Mouse (Mus musculus): ENCODE measurements around the gene Ccdc28a. TPM values are rescaled to one million over a fixed set of nuclear protein-coding genes. Genes with fewer than 3 reads are reported as not detected.
A peak's percentile ranks its signal among the peaks of the same experiment; 100 is the strongest.

Ccdc28a gene
- total and polyA plus RNA-seq, 3 experiments = 11.7 to 27.7 (median 17.0) TPM

GRCm38 (mm10) chr10:18200656-18201055, 34.1 kb downstream of the Ccdc28a start:
- TF ChIP-seq EP300 (IDR thresholded peaks at IDR 0.05; ENCODE audit: insufficient read depth, low read depth, low read length) = no peak
- TF ChIP-seq CTCF (IDR thresholded peaks at IDR 0.05) = no peak
- TF ChIP-seq POLR2A (IDR thresholded peaks at IDR 0.05; ENCODE audit: insufficient read depth, low read depth, low read length) = no peak
- WGBS = 69% methylated on average over 9 of the region's 9 CpGs

DNA sequence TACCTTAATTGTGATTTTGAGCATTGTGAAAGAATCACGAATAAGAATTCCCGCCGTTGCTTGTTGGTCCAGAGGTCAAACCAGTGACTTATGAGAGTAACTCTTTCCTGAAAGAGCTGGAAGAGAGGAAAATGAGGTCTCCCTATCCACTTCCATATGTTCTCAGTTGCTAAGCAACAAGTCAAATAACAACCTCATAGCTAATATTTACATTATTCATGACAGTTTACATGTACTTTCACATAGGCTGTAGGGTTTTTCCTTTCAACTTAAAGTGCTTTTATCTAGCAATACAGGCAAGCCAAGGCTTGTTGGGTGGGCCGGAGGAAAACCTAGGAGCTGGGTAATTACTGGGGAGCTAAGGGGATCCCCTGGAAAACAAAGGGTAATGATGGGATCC, 34.9 kb downstream of the Ccdc28a start:
- 66% methylated on average over 4 of the region's 4 CpGs for WGBS
- no peak for DNase-seq
- Histone ChIP-seq H3K4me3 (no peak overlapping the region), H3K9ac (ENCODE audit: low read depth, low read length) (no peak overlapping the region), H3K27me3 (ENCODE audit: control insufficient read depth, insufficient read depth, low read length) (no peaks in the 10 kb centered on the region), H3K79me2 (replicated peaks; ENCODE audit: control insufficient read depth, insufficient read depth, low read length) (no peaks in the 10 kb centered on the region), H3K36me3 (ENCODE audit: control insufficient read depth, insufficient read depth, low read length) (no peaks in the 10 kb centered on the region), H3K27ac (no peak overlapping the region), H3K4me1 (ENCODE audit: control insufficient read depth, insufficient read depth, low read length) (peaks cover 2% of the 10 kb centered on the region; the same call in 1 of the 2 replicates)
- TF ChIP-seq EP300 (IDR thresholded peaks at IDR 0.05; ENCODE audit: insufficient read depth, low read depth, low read length) (no peak), POLR2A (IDR thresholded peaks at IDR 0.05; ENCODE audit: insufficient read depth, low read depth, low read length) (no peak), CTCF (IDR thresholded peaks at IDR 0.05) (no peak)
- intact Hi-C loops (cut with DNase I) = loop anchor here (5.0 kb wide), 2 partner anchors 93 to 328 kb away; no protein-coding TSS in a partner anchor

More at GRCm38 (mm10) chr10:18200656-18201055, 34.1 kb downstream of the Ccdc28a start:
- no peaks in the 10 kb centered on the region for H3K79me2 ChIP-seq (replicated peaks; ENCODE audit: control insufficient read depth, insufficient read depth, low read length)
- DNase-seq = no peak
- no peak overlapping the region for H3K4me3 ChIP-seq
- H3K36me3 ChIP-seq (ENCODE audit: control insufficient read depth, insufficient read depth, low read length) = no peaks in the 10 kb centered on the region
- intact Hi-C loops (cut with DNase I) = no loop called here
- H3K9ac ChIP-seq (ENCODE audit: low read depth, low read length) = no peak overlapping the region
- peaks cover 2% of the 10 kb centered on the region; the same call in 1 of the 2 replicates for H3K4me1 ChIP-seq (ENCODE audit: control insufficient read depth, insufficient read depth, low read length)
- H3K27me3 ChIP-seq (ENCODE audit: control insufficient read depth, insufficient read depth, low read length) = no peaks in the 10 kb centered on the region
- no peak overlapping the region for H3K27ac ChIP-seq

DNA sequence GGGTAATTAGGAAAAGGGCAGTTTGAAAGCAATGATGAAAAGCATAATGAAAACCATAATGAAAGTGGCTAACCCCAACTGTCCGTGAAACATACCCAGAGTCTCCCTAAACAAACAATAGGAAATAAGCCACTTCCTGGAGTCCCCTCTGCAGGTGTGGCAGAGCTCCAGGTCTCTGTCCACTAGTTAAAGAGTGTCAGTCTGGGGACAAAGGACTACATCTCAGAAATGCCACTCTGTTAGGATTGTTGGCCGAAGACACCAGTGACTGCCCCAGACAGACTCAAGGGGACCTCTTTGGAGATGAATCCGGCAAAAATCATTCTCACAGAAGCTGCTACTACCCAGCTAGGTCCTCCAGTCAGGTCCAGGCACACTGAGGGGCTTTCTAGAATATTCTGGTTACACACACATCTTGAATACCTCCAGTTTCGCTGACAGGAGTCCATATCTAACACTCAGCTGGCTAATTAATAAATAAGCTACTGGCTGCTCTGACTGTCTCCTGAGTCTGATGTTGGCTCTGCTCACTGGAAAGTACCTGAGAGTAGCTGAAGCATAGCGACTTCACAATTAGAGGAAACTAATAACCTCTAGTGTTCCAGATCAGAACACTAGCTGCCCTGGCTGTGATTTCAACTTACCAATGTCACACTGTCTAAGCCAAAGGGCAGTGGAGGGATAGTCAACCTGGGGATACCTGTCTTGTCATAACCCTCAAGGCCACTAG, 36.3 kb downstream of the Ccdc28a start:
- no peaks in the 10 kb centered on the region for H3K27me3 ChIP-seq (ENCODE audit: control insufficient read depth, insufficient read depth, low read length)
- intact Hi-C loops (cut with DNase I) = loop anchor here (5.0 kb wide), 2 partner anchors 91 to 326 kb away; no protein-coding TSS in a partner anchor
- WGBS = 76% methylated on average over 5 of the region's 5 CpGs
- H3K27ac ChIP-seq = no peak overlapping the region
- no peak for DNase-seq
- no peaks in the 10 kb centered on the region for H3K36me3 ChIP-seq (ENCODE audit: control insufficient read depth, insufficient read depth, low read length)
- H3K9ac ChIP-seq (ENCODE audit: low read depth, low read length) = no peak overlapping the region
- TF ChIP-seq EP300 (IDR thresholded peaks at IDR 0.05; ENCODE audit: insufficient read depth, low read depth, low read length) (no peak), CTCF (IDR thresholded peaks at IDR 0.05) (no peak), POLR2A (IDR thresholded peaks at IDR 0.05; ENCODE audit: insufficient read depth, low read depth, low read length) (no peak)
- H3K79me2 ChIP-seq (replicated peaks; ENCODE audit: control insufficient read depth, insufficient read depth, low read length) = no peaks in the 10 kb centered on the region
- no peak overlapping the region for H3K4me3 ChIP-seq
- peaks cover 2% of the 10 kb centered on the region; the same call in 1 of the 2 replicates for H3K4me1 ChIP-seq (ENCODE audit: control insufficient read depth, insufficient read depth, low read length)

GRCm38 (mm10) chr10:18197206-18197979, 37.4 kb downstream of the Ccdc28a start:
- intact Hi-C loops (cut with DNase I) = loop anchor here (1.0 to 5.0 kb wide), 4 partner anchors 90 to 464 kb away; partner anchors contain the start of gene Reps1
- Histone ChIP-seq H3K79me2 (replicated peaks; ENCODE audit: control insufficient read depth, insufficient read depth, low read length) (no peaks in the 10 kb centered on the region), H3K4me3 (peak overlapping the region; percentile 30), H3K27ac (no peak overlapping the region), H3K36me3 (ENCODE audit: control insufficient read depth, insufficient read depth, low read length) (no peaks in the 10 kb centered on the region), H3K27me3 (ENCODE audit: control insufficient read depth, insufficient read depth, low read length) (no peaks in the 10 kb centered on the region), H3K9ac (ENCODE audit: low read depth, low read length) (peak overlapping the region; percentile 67), H3K4me1 (ENCODE audit: control insufficient read depth, insufficient read depth, low read length) (peaks cover 2% of the 10 kb centered on the region; the same call in 1 of the 2 replicates)
- 31% methylated on average over 14 of the region's 14 CpGs for WGBS
- TF ChIP-seq CTCF (IDR thresholded peaks at IDR 0.05) (peak; percentile 99; the same call in 1 of the 2 replicates), EP300 (IDR thresholded peaks at IDR 0.05; ENCODE audit: insufficient read depth, low read depth, low read length) (0 out of 2 replicates have a peak, but pooled peaks have one; percentile 40), POLR2A (IDR thresholded peaks at IDR 0.05; ENCODE audit: insufficient read depth, low read depth, low read length) (no peak)
- DNase-seq = peak; percentile 35 to 44

- Histone ChIP-seq H3K27ac (no peak overlapping the region), H3K9ac (ENCODE audit: low read depth, low read length) (no peak overlapping the region), H3K4me3 (no peak overlapping the region), H3K79me2 (replicated peaks; ENCODE audit: control insufficient read depth, insufficient read depth, low read length) (no peaks in the 10 kb centered on the region), H3K36me3 (ENCODE audit: control insufficient read depth, insufficient read depth, low read length) (no peaks in the 10 kb centered on the region), H3K27me3 (ENCODE audit: control insufficient read depth, insufficient read depth, low read length) (no peaks in the 10 kb centered on the region), H3K4me1 (ENCODE audit: control insufficient read depth, insufficient read depth, low read length) (peaks cover 3% of the 10 kb centered on the region; the same call in 1 of the 2 replicates)
- no peak for DNase-seq
- TF ChIP-seq POLR2A (IDR thresholded peaks at IDR 0.05; ENCODE audit: insufficient read depth, low read depth, low read length) = no peak
- TF ChIP-seq EP300 (IDR thresholded peaks at IDR 0.05; ENCODE audit: insufficient read depth, low read depth, low read length) = no peak
- no peak for TF ChIP-seq CTCF (IDR thresholded peaks at IDR 0.05)
- 80% methylated on average over 13 of the region's 14 CpGs for WGBS
- intact Hi-C loops (cut with DNase I) = loop anchor here (5.0 kb wide), 2 partner anchors 87 to 322 kb away; no protein-coding TSS in a partner anchor
Measured at GRCm38 (mm10) chr10:18194737-18195141, 40.1 kb downstream of the Ccdc28a start.

All from heart, adult 2 months (tissue).